Mouse (Mus musculus) G1E (cell line): ENCODE results near the gene Prdm10. TPM values are rescaled to one million over a fixed set of nuclear protein-coding genes. Genes with fewer than 3 reads are reported as not detected.

Source experiments
- ATAC-seq: 2 replicates; pipeline ENCODE4 v1.8.0; 2016; ENCODE audit warnings: mild to moderate bottlenecking; ENCODE audit not compliant: insufficient number of reproducible peaks, poor library complexity, low FRiP score, severe bottlenecking; ENCODE audit errors: extremely low read depth
- DNase-seq: peaks from one replicate; pipeline ENCODE4 v3.0.0; 2012; ENCODE audit warnings: low spot score
- H3K27me3 ChIP-seq: 2 replicates; pipeline ENCODE4 v1.6.1; 2012; ENCODE audit warnings: mild to moderate bottlenecking, low read length, inconsistent platforms; ENCODE audit not compliant: insufficient read depth
- H3K36me3 ChIP-seq: replicated peaks from 2 replicates; pipeline ENCODE3; 2012; ENCODE audit warnings: mild to moderate bottlenecking, inconsistent platforms
- H3K4me1 ChIP-seq: 2 replicates; pipeline ENCODE4 v1.6.1; 2012; ENCODE audit warnings: low read depth, low read length, inconsistent platforms, mixed read lengths; ENCODE audit not compliant: insufficient read depth
- H3K4me3 ChIP-seq: 2 replicates; pipeline ENCODE4 v1.5.1; 2012; ENCODE audit warnings: low read depth, mild to moderate bottlenecking, inconsistent platforms, low read length, moderate library complexity, mixed read lengths
- H3K9me3 ChIP-seq: replicated peaks from 2 replicates; pipeline ENCODE4 v1.6.1; 2012; ENCODE audit warnings: inconsistent platforms
- CTCF ChIP-seq: IDR thresholded peaks from 2 replicates; pipeline ENCODE4 v1.5.1; 2012; ENCODE audit warnings: low read depth, low read length, inconsistent platforms, mixed read lengths
- GATA1 ChIP-seq: IDR thresholded peaks from 2 replicates; pipeline ENCODE4 v1.6.1; 2012; ENCODE audit warnings: borderline replicate concordance, low read length, inconsistent platforms, mixed read lengths
- GATA2 ChIP-seq: IDR thresholded peaks from 2 replicates; pipeline ENCODE4 v1.6.1; 2012; ENCODE audit warnings: low read depth, low read length, inconsistent platforms, borderline replicate concordance
- POLR2AphosphoS5 ChIP-seq: IDR thresholded peaks from 2 replicates; pipeline ENCODE4 v1.6.1; 2012; ENCODE audit warnings: low read depth, low read length, inconsistent platforms; ENCODE audit not compliant: insufficient replicate concordance
- TAL1 ChIP-seq: conservative IDR thresholded peaks from 2 replicates; pipeline ENCODE4 v1.6.1; 2012; ENCODE audit warnings: low read depth, low read length, inconsistent platforms, mixed read lengths
- polyA plus RNA-seq: library from polyadenylated mRNA; stranded (reverse); fragments of >175 nt; gene quantifications from 2 replicates; pipeline ENCODE4 v1.2.3, GENCODE M21; 2012
- total RNA-seq, 2 experiments: library from RNA; stranded (forward) in 1 of 2; stranded (reverse) in 1 of 2; fragments of 200-1000 nt in 1 of 2; fragments of >200 nt in 1 of 2; fragmentation: Nextera tagmentation in 1 of 2; gene quantifications; 2 replicates each; pipeline ENCODE4 v1.2.3; 2014 to 2017

Prdm10 gene
- total and polyA plus RNA-seq, 3 experiments: 5.3 to 19.9 (median 9.9) TPM

DNA sequence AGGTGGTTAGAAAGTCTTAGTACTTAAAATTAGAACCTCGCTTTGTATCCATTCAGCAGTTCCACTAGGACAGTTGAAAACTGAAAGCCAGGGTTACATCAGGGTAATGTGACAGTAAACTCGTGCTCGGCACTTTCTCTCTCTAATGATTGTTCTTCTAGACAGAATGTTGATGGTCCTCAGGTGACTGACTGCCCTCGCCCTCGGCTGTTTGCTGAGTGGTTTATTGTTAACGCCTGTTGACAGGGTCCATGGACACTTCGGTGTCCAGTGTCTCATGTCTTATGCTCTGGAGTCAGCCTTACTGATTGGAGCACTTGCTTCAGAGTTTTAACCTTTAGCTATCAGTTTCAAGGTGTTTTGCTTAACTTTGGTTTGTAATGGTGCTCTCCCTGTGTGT lies 73.7 kb downstream of the Prdm10 start:
- H3K27me3 ChIP-seq: no peaks in the 10 kb centered on the region
- no peaks in the 10 kb centered on the region; the same call in 1 of the 2 replicates for H3K4me1 ChIP-seq
- H3K4me3 ChIP-seq: no peak overlapping the region
- no peaks in the 10 kb centered on the region for H3K9me3 ChIP-seq
- H3K36me3 ChIP-seq: peaks cover 74% of the 10 kb centered on the region
- ATAC-seq: no peak
- no peak for DNase-seq
- TF ChIP-seq POLR2AphosphoS5: no peak

DNA sequence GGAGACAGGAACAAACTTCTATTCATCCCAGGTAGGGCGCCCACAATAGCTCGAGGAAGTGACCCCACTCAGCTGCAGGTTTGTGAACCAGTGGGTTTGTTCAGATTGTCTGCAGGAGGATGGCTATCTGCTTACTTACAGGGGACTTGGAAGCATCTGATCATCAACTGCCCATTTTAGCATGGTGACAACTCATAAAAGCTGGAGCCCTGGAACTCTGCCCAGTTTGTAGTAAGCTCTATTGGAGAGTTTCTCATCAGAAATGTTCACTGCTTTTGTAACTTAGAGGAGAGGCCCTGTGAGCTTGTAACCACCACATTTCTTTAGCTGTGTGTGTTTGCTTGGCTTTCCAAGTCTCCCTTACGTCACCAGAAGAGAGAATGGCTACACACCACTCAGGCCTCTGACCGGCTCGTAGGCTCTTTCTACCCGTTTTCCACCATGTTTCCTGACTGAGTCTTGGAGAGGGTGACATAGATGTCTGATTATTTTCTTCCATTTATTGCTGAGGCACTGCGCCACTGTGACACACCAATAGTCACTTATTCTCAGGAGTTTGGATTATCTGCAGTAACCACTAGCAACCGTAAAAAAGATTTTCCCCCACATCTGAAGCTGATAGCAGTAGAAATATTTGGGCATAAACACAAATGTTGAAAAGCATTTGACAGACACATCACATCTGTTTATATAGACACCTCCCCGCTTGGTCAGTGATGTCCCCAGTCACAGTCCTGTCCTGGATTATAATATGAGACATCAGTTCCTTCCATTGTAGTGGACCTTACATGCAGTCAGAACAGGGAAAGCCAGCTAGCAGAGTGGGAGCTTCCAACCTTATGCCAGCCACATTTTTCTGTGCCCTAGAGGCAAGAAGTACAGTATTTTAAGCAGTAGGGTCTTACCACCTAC lies 83.6 kb downstream of the Prdm10 start:
- ATAC-seq (no peak), DNase-seq (no peak)
- TF ChIP-seq CTCF (no peak), GATA1 (no peak), POLR2AphosphoS5 (no peak), GATA2 (no peak), TAL1 (no peak)
- Histone ChIP-seq H3K4me3 (no peak overlapping the region), H3K9me3 (no peaks in the 10 kb centered on the region), H3K36me3 (peaks cover 67% of the 10 kb centered on the region), H3K4me1 (no peaks in the 10 kb centered on the region), H3K27me3 (no peaks in the 10 kb centered on the region)

DNA sequence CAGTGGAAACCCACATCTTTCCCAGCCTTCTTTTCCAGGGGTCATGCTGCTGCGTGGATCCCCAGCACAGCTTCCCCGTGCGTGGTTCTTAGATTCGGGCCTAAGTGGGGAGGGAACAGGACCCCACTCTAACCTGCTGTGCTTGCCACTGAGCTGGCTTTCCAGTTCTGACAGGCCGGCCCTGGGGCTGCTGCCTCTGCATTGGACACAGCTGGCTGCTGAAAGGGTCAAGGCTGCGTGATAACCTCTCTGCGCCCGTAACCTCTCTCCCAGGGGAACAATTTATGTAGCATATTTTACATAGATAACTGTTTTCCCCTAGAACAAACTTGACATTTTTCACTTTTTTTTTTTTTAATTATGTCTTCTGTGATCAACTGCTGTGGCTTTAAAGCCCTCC lies 84.7 kb downstream of the Prdm10 start:
- no peaks in the 10 kb centered on the region for H3K4me1 ChIP-seq
- DNase-seq: no peak
- TF ChIP-seq GATA1 (no peak), GATA2 (no peak), POLR2AphosphoS5 (no peak), TAL1 (no peak), CTCF (no peak)
- H3K27me3 ChIP-seq: no peaks in the 10 kb centered on the region
- H3K9me3 ChIP-seq: no peaks in the 10 kb centered on the region
- peaks cover 60% of the 10 kb centered on the region for H3K36me3 ChIP-seq
- ATAC-seq: no peak
- no peak overlapping the region for H3K4me3 ChIP-seq

GRCm38 (mm10) chr9:31371740-31372139 lies 91.4 kb downstream of the Prdm10 start:
- DNase-seq: no peak
- ATAC-seq: no peak
- Histone ChIP-seq H3K36me3 (peaks cover 28% of the 10 kb centered on the region), H3K27me3 (no peaks in the 10 kb centered on the region), H3K9me3 (no peaks in the 10 kb centered on the region), H3K4me1 (no peaks in the 10 kb centered on the region), H3K4me3 (no peak overlapping the region)
- no peak for TF ChIP-seq TAL1
- TF ChIP-seq CTCF: no peak
- no peak for TF ChIP-seq GATA2
- no peak for TF ChIP-seq POLR2AphosphoS5
- TF ChIP-seq GATA1: no peak

DNA sequence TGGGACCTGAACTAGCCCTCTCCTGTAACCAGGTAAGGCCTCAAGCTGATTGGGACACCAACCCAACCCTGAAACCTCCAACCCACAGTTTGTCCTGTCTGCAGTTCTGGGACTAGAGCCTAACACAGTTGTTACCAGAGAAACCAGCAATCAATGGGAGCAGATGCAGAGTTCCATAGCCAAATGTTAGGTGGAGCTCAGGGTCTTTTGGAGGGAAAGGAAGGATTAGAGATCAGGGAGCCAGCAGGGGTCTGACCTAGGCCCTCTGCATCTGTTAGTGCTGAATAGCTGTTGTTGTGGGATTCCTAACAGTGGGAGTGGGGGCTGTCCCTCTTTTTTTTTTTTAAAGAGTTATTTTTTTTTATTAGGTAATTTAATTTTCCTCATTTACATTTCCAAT lies 96.3 kb downstream of the Prdm10 start:
- no peaks in the 10 kb centered on the region for H3K27me3 ChIP-seq
- peaks cover 18% of the 10 kb centered on the region for H3K36me3 ChIP-seq
- ATAC-seq (no peak), DNase-seq (no peak)
- H3K4me1 ChIP-seq: no peaks in the 10 kb centered on the region
- H3K4me3 ChIP-seq: no peak overlapping the region
- TF ChIP-seq GATA2 (no peak), TAL1 (no peak), POLR2AphosphoS5 (no peak), GATA1 (no peak), CTCF (no peak)
- no peaks in the 10 kb centered on the region for H3K9me3 ChIP-seq

GRCm38 (mm10) chr9:31384786-31385499 lies 104.6 kb downstream of the Prdm10 start:
- TF ChIP-seq CTCF (no peak), POLR2AphosphoS5 (no peak)
- Histone ChIP-seq H3K27me3 (no peaks in the 10 kb centered on the region), H3K36me3 (peaks cover 24% of the 10 kb centered on the region), H3K4me1 (peaks cover 35% of the 10 kb centered on the region), H3K9me3 (no peaks in the 10 kb centered on the region), H3K4me3 (no peak overlapping the region)
- ATAC-seq (no peak), DNase-seq (no peak)
